Mouse (Mus musculus): Measurements from ENCODE around the gene Map4k2.
A peak's percentile ranks its signal among the peaks of the same experiment; 100 is the strongest.

Map4k2 gene

DNA sequence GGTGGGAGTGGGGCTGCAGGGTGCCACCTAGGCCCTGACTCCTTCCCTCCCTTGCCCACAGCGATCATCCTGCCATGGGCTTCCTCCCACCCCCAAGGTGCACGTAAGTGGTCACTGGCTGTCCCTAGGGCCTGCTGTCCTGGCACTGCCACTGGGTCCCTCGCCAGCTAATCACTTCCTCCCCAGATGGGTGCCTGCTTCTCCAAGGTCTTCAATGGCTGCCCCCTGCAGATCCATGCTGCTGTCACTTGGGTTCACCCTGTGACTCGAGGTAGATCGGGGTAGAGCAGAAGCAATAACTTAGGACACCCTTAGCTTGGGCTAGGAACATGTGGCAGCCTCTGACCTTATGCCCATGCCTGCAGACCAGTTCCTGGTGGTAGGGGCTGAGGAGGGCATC, 5.1 kb downstream of the Map4k2 start:
- DNase-seq (ENCODE audit: low read depth, low spot score): no peak

DNA sequence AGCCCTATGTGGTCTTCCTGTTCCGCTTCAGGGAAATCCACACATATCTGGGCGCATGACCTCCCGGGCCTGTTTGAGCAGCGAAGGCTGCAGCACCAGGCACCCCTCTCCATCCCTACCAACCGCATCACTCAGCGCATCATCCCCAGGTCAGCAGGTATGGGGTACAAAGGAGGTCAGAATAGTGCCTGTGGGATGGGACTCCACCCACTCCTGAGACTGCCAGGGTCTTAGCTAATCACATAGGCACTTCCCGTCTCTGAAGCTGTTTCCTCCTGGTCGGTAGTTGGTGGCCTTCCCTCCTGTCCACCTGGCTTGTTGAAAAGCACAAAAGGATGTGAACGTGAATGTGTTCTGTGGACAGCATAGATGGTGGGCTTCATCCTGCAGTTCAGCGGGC, 5.7 kb downstream of the Map4k2 start:
- DNase-seq (ENCODE audit: low read depth, low spot score): no peak

DNA sequence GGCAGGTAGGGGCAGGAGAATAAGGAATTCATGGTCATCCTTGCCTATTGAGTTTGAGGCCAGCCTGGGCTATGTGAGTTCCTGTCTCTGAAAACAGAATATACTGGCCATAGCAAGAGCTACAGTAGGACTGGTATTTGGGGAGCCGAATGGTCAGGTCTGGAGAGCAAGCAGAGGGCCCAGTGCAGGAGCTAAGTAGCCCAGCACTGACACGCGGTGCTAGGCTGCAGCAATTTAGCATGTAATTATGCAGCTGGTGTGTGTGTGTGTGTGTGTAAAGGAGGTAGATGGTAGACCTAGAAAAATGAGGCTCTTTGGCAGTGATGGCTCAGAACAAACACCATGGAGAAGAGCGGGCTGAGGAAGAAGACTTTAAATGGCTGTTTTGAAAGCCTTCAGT, 6.7 kb downstream of the Map4k2 start:
- no peak for DNase-seq (ENCODE audit: low read depth, low spot score)

DNA sequence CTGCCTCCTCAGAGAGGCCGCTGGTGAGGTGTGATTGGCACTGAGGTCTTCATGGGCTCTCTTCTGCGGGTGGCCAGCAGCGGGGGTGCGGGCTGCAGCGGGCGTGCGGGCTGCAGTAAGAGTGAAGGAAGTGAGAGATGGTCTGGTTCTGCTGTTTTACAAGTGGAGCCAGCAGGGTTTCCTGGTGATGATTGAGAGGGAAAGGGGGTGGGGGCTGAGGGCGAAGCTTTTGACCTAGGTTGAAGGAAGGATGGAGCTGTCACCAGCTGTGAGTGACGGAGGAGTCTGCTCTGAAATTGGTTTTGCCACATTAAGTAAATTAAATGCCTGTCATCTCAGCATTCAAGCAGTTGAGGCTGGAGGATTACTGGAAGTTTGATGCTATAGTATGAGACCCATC, 7.8 kb downstream of the Map4k2 start:
- no peak for DNase-seq (ENCODE audit: low read depth, low spot score)

DNA sequence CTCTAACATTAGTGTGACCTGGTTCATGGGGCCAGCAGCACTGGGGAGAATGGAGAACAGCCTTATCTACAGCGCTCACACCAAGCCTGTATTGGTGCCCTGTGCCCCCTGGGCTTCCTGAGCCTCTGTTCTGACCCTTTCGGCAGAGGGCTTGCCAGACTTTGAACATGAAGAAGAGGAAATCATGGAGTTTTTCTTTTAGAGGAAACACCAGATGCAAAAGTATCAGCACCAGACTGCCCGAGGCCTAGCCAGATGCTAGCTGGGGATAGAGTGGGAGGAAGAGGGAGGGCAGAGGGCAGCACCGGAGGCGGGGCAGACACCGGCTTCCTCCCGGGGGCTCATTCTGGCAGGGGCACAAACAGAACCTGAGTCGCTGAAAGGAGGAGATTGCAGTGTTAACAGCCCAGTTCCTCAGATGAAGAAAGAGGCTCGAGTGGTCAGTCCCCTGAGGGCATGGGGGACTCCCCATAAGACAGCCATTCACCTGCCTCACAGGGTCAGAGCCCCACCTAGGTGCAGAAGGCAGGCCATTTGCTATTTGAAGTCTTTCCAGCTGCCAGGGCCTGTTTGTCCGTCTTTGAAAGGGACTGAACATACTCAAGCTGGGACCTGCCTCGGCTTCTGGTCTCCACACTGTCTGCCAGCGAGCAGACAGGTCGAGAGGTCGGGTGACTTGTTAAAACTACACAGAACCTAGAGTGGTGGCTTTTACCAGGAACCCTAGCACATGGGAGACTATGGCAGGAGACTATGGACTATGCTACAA, 8.5 kb downstream of the Map4k2 start:
- peak; percentile 52 for DNase-seq (ENCODE audit: low read depth, low spot score)

DNA sequence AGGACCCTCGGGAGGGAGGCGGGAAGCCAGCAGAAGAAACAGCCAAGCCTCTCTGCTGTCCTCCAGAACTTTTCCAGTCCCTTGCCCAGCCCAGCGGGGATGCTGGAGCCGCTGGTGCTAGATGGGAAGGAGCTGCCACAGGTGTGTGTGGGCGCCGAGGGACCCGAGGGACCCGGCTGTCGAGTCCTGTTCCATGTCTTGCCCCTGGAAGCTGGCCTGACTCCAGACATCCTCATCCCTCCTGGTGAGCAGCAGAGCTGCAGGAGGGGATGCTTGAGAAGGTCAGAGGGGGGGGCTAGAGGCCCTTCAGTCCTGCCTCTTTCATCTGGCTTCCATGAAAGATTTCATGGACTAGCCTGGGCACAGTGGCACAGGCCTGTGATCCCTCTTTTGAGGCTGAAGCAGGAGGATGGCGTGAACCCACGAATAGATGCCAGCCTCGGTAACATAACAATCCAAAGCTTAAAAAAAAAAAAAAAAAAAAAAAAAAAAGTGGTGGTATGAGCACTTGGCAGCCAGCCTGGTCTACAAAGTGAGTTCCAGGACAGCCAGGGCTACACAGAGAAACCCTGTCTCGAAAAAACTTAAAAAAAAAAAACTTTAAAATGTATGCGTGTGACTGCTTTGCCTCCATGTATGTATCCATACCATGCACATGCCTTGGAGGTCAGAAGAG, 10.6 kb downstream of the Map4k2 start:
- no peak for DNase-seq (ENCODE audit: low read depth, low spot score)

DNA sequence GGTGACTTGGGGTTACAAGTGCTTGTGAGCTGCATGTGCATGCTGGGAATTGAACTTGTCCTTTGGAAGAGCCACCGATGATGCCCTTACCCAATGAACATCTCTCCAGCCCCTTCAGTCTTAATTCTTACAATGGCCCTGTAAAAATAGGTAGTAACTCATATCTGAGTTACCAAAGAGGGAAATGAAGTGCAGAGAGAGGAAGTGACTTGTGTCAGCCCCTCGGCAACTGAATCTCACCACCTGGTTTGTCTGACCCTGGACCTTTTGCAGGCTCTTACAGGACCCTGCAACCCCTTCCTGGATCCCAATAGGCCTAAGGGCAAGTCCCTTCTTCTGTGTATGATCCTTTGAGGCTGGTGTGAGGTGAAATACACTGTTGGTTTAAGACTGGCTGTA, 11.2 kb downstream of the Map4k2 start:
- no peak for DNase-seq (ENCODE audit: low read depth, low spot score)

DNA sequence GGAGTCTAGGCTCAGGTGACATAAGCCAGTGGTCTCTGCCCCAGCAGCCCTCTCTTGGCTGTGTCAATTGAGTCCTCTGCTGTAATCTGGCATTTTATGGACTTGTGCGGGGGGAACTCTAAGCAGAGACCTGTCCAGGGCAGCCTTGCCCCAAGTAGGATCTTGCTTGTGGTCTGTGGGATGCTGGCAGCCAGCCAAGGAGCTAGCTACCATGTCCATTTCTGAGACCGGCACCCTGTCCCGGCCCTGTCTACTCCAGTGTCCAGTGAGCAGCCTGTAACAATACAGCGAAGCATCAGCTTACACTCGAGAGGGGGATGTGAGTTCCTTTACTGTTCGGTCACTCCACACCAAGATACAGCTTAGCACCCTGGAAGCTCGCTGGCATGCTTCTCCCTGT, 13.1 kb downstream of the Map4k2 start:
- no peak for DNase-seq (ENCODE audit: low read depth, low spot score)

DNA sequence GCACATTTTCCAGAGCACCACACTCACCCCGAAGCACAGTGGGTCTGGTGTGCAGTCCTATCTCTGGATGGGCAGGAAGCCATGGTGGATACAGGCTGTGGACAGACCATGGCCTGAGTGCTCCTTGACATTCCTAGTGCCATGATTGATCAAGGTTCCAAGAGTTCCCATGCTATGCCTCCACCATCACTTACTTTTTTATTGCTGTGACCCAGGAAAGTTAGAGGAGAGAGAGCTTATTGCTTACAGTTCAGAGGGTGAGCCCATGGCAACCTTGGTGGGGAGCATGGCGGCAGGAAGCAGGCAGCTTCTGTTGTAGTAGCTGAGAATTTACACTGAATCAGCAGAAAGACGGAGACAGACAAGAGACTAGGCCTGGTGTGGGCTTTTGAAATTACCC, 20.4 kb downstream of the Map4k2 start:
- no peak for DNase-seq (ENCODE audit: low read depth, low spot score)

DNA sequence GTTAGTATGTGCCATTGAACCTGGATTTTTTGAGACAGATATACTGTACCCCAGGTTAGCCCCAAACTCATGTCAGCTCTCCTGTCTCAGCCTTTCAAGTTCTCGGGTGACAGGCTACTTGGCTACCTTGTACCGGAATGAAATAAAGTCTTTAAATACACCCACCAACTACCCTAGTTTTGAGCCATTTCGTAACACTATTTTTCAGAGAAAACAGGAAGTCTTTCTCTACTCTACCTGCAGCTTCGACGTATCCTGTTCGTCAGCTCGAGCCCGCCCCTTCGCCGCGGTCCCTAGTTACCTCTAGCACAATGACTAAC, 22.1 kb downstream of the Map4k2 start:
- no peak for DNase-seq (ENCODE audit: low read depth, low spot score)

DNA sequence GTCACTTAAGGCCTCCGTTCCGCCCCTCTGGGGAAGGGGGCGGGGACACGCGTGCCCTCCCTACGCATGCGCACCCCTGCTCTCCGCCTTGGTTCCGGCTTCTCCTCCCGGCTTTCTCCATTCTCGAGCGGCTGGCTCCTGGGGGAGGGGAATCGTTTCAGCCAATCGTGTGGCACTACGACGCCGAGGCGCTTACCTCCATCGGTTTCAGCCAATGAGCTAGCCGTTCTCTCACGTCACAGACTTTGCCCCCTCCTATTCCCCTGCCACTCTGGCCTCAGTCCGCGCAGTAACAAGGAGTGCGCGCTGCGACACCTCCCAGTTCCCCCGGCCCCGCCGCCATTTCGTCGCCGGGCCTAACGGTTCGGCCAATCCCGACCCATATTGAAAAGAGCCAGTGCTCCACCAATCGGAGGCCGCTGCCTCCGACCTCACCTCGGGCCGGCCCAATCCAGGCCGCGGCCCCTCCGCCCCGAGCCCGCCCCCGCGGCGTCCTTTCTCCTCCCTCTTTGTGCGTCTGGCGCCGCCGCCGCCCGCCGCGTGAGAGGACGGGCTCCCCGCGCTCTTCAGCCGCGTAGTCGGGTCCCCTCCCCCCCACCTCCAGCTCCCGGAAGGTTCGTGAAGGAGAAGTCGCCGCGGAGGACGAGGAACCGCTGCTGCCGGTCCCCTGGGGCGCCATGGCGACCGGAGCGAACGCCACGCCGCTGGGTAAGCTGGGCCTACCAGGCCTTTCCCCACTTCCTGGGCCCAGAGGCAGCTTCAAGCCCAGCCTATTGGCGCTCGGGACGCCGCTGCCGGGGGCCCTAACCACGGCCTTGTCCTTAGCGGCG, 22.7 kb downstream of the Map4k2 start, which contains the start of gene Sf1:
Gene Sf1 (plus strand): TSS at position 280 of the 830 bp plus-strand sequence.
- peak; percentile 100 for DNase-seq (ENCODE audit: low read depth, low spot score)

DNA sequence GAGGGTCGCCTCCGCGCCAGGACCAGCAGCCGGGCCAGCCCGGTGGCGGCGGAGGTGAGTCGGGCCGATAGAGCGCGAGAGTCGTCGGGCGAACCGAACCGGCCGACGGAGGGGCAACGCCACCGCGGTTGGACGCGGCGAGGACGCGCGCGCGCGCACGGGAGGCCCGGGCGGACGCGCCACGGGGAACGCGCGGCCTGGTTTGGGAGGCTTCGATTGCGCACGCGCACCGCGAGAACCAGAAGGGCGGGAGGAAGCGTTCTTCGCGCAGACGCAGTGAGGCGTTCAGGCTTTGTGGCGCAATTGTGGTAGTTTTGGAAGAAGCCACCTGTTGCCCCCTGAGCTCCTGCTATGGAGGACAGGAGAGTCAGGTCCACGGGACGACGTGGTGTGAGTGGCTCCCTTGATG, 23.4 kb downstream of the Map4k2 start:
- DNase-seq (ENCODE audit: low read depth, low spot score): peak; percentile 92

DNA sequence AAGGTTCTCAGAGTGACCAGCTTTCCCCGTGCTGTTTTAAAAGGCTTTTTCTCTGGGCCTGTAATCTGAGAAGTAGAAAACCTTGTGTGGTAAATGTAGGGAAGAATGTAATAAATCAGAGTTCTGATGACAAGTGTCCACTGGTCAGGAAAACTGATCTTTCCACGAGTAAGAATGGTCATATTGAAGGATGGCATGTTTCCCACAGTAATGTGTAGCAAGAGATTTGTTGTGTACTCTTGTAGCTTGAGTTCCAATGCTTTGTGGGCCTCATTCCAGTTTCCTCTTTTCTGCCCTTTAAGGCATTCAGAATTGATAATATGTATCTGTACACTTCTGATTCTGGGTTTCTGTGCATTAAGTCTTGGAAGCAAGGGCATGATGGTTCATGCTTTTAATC, 23.9 kb downstream of the Map4k2 start:
- DNase-seq (ENCODE audit: low read depth, low spot score): peak; percentile 52

DNA sequence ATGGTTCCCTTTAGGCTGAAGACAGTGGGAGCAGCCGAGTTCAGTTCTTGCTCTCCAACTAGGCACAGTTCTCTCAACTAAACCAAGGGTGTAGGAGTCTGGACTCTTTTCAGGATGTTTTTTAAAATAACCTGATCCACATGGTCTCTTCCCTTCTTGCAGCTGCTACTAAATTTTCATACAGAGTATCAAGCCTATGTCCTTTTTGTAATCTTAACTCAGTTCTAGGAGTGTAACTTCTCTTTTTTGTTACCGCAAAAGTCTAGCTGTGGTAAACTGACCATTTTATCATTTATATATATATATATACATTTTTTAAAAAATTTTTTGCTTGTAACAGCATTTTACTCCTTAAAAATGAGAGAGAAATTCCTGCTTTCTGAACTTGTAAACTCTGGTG, 29.2 kb downstream of the Map4k2 start:
- no peak for DNase-seq (ENCODE audit: low read depth, low spot score)

DNA sequence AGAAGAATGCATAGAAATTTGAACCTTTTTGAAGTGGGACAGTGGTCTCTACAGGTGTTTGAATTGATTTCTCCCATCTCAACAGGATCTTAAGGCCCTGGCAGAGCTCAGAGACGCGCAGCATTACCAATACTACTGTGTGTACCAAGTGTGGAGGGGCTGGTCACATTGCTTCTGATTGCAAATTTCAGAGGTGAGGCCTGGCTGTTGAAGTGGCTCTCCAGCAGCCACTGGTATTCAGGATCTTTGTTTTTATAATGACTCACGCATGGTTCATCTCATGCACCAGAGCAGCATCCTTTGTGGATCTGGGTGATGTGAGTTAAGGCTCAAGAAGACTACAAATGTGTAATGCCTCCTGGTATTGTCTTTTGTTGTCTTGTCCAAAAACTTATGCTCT, 31.5 kb downstream of the Map4k2 start:
- DNase-seq (ENCODE audit: low read depth, low spot score): peak; percentile 84

DNA sequence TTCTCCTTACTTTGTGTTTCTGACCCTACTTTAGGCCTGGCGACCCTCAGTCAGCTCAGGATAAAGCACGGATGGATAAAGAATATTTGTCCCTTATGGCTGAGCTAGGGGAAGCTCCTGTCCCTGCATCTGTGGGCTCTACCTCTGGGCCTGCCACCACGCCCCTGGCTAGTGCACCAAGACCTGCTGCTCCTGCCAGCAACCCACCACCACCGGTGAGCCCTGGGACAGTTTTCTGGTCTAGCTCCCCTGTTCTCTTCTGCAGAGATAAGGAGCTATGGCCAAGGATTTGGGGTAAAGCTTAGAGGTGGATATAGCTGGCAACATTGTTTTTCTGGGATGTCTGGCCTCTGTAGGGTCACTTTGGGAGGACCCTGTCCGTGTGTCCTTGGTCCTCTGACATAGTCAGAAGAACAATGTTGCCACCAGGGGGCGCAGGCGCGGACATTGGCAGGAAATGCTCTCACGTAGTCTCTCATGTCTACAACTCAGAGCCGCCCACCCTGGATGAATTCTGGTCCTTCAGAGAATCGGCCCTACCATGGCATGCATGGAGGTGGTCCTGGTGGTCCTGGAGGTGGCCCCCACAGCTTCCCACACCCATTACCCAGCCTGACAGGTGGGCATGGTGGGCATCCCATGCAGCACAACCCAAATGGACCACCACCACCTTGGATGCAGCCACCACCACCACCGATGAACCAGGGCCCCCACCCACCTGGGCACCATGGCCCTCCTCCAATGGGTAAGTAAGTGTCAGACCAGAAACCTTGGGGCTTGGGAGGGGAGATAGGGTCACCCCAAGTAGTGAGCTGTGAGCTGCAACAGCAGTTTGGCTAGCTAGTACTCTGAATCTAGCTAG, 32.8 kb downstream of the Map4k2 start:
- DNase-seq (ENCODE audit: low read depth, low spot score): peak; percentile 80

DNA sequence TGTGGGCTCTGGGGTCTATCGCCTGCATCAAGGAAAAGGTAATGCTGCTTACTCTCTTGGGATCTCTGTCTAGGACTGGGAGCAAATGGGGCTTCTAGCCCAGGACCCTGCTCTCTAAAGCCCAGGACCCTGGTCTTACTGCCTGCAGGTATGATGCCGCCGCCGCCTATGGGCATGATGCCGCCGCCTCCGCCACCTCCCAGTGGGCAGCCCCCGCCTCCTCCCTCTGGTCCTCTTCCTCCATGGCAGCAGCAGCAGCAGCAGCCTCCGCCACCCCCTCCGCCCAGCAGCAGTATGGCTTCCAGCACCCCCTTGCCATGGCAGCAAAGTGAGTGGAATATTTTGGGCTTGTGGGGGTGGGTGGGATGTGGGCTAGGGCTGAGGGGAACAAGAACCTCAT, 33.6 kb downstream of the Map4k2 start:
- DNase-seq (ENCODE audit: low read depth, low spot score): no peak

DNA sequence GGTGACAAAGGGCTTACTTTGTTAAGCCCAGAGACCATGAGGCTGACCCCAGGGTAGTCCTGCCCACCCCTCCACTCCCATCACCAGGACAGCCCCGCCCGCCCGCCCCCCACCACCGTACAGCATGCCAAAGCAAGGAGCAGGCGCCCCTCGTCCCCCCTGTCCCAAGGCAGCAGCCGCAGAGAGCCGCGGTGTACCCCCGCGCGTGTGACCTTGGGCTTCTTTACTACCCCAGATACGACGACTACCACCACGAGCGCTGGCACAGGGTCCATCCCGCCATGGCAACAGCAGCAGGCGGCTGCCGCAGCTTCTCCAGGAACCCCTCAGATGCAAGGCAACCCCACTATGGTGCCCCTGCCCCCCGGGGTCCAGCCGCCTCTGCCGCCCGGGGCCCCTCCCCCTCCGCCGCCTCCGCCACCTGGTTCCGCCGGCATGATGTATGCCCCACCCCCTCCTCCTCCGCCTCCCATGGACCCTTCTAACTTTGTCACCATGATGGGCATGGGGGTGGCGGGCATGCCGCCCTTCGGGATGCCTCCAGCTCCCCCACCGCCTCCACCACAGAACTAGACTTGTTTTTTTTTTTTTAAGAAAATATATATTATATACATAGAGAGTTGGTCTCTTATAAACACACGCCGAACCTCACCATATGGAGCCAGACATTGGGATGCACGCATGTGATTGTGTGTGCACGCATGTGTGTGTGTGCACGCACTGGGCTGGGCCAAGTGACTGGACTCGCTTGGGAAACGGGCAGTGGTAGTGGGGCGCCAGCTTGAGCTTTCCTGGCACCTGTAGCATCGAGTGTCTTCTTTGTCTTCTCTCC, 34.7 kb downstream of the Map4k2 start:
- no peak for DNase-seq (ENCODE audit: low read depth, low spot score)

DNA sequence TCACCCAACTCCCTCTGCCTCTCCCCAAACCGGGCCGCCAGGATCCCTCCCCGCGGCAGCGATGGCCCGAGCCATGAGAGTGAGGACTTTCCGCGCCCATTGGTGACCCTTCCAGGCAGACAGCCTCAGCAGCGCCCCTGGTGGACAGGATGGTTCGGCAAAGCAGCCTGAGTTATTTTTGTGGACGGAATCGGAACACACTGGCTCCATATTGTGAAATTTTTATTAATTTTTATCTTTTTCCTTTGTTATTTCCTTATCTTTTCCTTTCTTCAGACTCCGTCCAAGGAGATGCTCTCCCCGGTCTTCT, 35.3 kb downstream of the Map4k2 start:
- peak; percentile 57 for DNase-seq (ENCODE audit: low read depth, low spot score)

DNA sequence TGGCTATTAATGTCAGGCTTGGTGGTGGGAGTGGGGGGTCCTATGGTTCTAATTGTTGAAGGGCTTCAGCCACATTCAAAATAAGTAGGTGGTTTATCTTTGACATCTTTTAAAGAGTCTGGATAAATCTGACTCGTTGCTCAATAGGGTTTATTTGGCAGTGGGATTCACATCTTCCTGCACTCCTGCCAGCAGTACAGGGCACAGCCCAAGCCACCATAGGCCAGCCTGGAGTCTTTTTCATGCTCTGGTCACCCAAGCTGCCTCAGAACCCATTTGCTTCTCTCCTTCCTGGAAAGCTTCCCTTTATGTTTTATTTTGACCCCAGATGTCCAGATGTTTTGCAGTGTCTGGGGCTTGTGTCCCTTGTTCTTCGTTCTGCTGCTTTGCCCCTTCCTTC, 35.7 kb downstream of the Map4k2 start:
- DNase-seq (ENCODE audit: low read depth, low spot score): no peak
